Mouse (Mus musculus) right cerebral cortex, postnatal 10 days (tissue): ENCODE data around the gene Col2a1.

Experiments
- DNase-seq, 2 experiments: peaks; one replicate each; pipeline ENCODE4 v3.0.0; 2021; ENCODE audit warnings: low spot score in 2 of 2

Col2a1 gene

GRCm38 (mm10) chr15:97963989-97964835 lies 40.3 kb downstream of the Col2a1 start, which contains the start of gene Tmem106c:
Gene Tmem106c (plus strand): TSS chr15:97964200.
- DNase-seq: peak; percentile 90 to 94

GRCm38 (mm10) chr15:97963329-97963988 lies 41.0 kb downstream of the Col2a1 start:
- no peak for DNase-seq

DNA sequence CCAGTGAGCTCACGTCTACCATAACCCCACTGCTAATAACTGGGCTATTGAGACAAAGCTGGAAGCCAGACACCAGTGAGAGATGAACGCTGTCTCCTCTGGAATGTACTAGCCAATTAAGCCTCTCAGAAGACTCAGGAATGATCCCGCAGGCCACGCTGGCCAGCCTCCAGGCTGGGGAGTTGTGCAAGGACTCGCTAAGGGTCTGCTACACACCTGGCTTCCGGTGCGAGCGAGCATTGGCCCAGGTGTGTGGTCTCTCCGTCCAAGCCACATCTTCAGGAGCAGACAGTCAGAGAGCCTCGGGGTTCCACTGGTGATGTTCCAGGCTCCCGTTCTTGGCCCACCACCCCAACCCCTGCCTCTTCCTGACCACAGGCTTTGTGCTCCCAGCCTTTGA lies 48.1 kb downstream of the Col2a1 start:
- DNase-seq: peak in 1 of 2 experiments; percentile 18

- peak in 1 of 2 experiments; percentile 15 for DNase-seq
These were observed 48.8 kb downstream of the Col2a1 start for GRCm38 (mm10) chr15:97955742-97956141.

DNA sequence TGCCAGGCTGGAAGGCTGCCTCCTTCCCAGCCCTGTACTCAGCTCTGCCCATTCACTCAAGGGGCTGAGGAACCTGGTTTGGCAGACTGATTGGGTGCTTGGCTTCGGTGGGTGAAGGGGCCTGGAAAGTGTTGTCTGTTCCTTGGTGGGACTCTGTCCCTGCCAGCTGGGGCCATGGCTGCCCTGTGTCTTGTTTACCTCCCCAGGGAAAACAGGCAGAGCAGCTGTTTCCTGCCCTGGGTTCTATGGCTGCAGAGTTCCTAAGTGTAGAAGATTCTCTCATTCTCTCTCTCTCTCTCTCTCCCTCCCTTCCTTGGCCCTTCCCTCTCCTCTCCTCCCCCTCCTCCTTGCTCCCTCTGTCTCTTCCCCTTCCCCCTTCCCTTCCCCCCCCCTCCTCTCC lies 49.2 kb downstream of the Col2a1 start:
- DNase-seq: peak in 1 of 2 experiments; percentile 21

DNA sequence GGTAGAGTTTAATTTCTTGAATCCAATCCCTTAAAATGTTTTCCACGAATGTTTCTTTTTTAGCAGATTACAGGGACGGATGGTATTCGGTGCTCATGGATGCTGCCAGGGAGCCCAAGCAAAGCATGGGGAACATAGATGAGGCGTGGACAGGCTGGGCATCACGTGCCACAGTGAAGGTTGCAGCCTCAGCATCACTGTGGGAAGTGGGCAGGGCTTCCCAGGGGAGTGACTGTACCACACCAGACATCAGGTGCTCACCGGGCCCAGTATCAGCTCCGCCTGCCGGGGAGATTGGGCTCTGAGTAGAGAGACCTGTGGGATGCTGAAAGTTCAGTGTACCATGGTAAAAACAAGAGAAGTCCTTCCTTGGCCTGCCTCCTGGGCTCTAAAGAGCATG lies 49.8 kb downstream of the Col2a1 start:
- DNase-seq: peak in 1 of 2 experiments; percentile 15

- no peak for DNase-seq
These were observed 51.7 kb downstream of the Col2a1 start for GRCm38 (mm10) chr15:97952889-97953189.

GRCm38 (mm10) chr15:97952137-97952888 lies 52.2 kb downstream of the Col2a1 start:
- DNase-seq: peak; percentile 65 to 75

GRCm38 (mm10) chr15:97950240-97950639 lies 54.3 kb downstream of the Col2a1 start:
- DNase-seq: no peak

- no peak for DNase-seq
These were observed 54.8 kb downstream of the Col2a1 start for GRCm38 (mm10) chr15:97949706-97950105.

DNA sequence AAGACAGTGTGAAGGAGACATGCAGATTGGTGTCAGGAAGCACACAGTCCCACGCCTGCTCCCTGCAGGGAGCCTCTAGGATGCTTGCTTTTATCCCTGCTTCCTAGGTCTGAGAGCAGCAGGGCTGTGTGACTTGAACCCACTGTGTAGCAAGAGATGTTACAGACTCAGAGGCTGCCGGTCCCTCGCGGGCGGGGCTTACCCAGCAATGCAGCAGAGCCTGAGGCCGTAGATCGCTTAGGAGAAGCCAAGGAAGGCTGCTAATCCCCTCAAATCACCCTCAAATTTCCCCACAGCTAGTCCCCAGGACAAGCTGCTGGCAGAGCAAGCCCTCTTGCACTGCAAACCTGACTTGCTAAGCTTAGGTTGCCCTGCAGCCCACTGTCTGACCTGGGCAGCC lies 55.8 kb downstream of the Col2a1 start:
- DNase-seq: no peak

DNA sequence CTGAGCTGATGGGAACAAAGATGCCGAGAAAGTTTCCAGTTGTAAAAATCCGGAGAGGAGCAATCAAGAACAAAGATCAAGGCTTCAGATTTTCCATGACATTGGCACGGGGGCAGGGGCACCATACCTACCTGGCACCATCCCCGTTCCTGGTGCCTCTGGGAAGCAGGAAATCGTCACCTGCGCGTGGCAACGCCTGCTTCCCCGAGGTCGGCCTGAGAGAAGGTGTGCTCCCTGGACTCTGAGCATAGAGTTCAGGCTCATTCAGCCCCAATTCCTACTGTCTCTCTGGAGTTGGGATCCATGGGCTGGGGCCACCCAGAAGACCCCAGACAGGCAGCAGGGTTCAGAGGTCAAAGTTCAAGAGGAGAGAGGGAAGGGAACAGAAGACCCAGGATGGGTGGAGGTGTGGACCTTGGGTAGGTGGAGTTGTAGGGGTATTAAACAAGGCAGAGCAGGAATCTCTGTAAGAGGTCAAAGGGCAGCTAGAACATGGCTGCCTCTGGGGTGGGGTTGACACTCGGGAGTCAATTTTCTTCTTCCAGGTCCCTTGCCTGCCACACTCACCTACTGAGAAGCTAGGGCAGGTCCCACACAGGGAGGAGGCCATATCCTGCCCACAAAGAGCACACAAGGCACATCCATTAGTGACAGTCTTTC lies 58.7 kb downstream of the Col2a1 start:
- peak in 1 of 2 experiments; percentile 13 for DNase-seq

GRCm38 (mm10) chr15:97944919-97945574 lies 59.4 kb downstream of the Col2a1 start:
- peak in 1 of 2 experiments; percentile 13 for DNase-seq

DNA sequence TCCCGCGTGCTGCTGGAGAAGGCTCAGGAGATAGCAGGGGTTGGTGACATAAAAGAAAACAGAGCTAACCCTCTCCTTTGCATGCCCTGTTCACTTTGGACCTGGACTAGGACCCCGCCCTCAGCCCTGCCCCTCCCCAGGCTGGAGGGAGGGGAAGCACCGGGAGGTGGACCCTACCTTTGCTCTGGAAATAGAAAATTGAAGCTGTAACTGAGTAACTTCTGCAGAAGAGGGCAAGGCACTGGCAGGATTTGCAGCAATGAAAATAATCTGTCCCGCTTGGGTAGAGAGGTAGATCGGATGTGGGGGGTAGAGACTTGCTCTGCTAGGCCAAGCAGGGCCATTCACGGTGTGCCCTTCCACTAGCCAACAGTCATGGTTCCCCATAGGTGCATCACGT lies 61.1 kb downstream of the Col2a1 start:
- DNase-seq: no peak

GRCm38 (mm10) chr15:97942538-97942937 lies 62.0 kb downstream of the Col2a1 start:
- no peak for DNase-seq

DNA sequence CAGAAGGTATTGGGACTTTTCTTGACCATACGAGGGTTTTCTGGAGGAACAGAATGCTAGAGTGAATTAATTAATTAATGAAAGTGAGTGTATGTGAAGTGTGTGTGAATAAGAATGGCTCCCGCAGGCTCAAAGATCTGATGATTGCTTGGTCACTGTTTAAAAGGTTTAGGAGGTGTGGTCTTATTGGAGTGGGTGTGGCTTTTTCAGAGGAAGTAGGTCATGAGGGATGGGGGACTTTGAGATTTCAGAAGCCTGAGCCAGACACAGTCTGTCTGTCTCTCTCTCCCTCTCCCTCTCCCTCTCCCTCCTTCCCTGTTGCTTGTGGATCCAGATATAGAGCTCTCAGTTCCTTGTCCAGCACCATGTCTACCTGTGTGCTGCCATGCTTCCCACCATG lies 63.2 kb downstream of the Col2a1 start:
- no peak for DNase-seq

- no peak for DNase-seq
These were observed 64.4 kb downstream of the Col2a1 start for GRCm38 (mm10) chr15:97940088-97940487.

- DNase-seq: no peak
These were observed 65.9 kb downstream of the Col2a1 start for GRCm38 (mm10) chr15:97938580-97938979.

GRCm38 (mm10) chr15:97932441-97932840 lies 72.1 kb downstream of the Col2a1 start:
- no peak for DNase-seq

DNA sequence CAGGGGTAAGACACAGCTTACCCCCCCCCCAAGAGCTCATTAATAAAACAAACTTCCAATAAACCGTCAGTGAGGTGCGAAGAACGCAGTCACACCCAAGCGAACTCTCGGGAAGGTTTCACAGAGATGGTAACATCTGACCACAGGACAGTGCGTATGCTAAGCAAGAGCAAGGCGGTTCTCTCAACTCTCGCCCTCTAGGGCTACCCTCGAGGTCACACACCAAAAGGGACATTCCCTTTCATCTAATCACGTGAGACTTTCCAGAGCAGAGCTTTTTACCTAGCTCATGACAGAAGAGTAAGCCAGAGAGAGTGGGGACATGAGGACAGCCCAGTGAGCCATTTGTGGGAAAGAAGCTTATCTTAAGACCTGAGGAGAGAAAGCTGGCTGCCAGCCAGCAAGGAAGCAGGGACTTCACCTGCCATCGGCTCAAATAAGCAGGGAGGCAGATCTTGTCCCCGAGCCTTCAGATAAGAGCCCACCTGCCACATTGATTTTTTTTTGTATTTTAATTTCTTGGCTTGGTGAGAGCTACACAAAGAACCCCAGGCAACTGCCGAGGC lies 75.2 kb downstream of the Col2a1 start:
- no peak for DNase-seq

- no peak for DNase-seq
These were observed 76.7 kb downstream of the Col2a1 start for GRCm38 (mm10) chr15:97927821-97928220.
